Mouse (Mus musculus) bone marrow, adult 2 months (tissue): ENCODE measurements around the gene Gm42517. TPM values are rescaled to one million over a fixed set of nuclear protein-coding genes. Genes with fewer than 3 reads are reported as not detected.

Experiments
- H3K27ac ChIP-seq: fragments of 200-500 bp; 2 replicates; pipeline ENCODE4 v1.5.1; 2012; ENCODE audit warnings: low read depth, mild to moderate bottlenecking, control low read depth, inconsistent platforms, low read length; ENCODE audit not compliant: control insufficient read depth, poor library complexity, insufficient read depth
- H3K4me1 ChIP-seq: fragments of 200-500 bp; 2 replicates; pipeline ENCODE4 v1.6.1; 2011; ENCODE audit warnings: low read length; ENCODE audit not compliant: control insufficient read depth, insufficient read depth
- H3K4me3 ChIP-seq: fragments of 200-500 bp; replicated peaks from 2 replicates; pipeline ENCODE3; 2011; ENCODE audit warnings: mild to moderate bottlenecking, low read depth, low read length, control low read depth; ENCODE audit not compliant: control insufficient read depth
- CTCF ChIP-seq: fragments of 200-500 bp; IDR thresholded peaks from 2 replicates; pipeline ENCODE4 v1.5.1; 2011; ENCODE audit warnings: low read length, control low read depth; ENCODE audit not compliant: control insufficient read depth, insufficient read depth
- POLR2A ChIP-seq: fragments of 200-500 bp; IDR thresholded peaks from 2 replicates; pipeline ENCODE4 v1.6.1; 2011; ENCODE audit warnings: low read depth, mild to moderate bottlenecking, control low read depth, low read length, borderline replicate concordance; ENCODE audit not compliant: control insufficient read depth
- WGBS: fragments of 180-500 bp; shearing (Covaris S2); methylation state at CpG from one replicate; pipeline ENCODE4 v1.1.7; 2018; 5-methylcytosine and 5-hydroxymethylcytosine counted together
- polyA plus RNA-seq: library from polyadenylated mRNA; stranded (reverse); fragments of >200 nt; gene quantifications from 2 replicates; pipeline ENCODE4 v1.2.4, GENCODE M21; 2011; ENCODE audit warnings: low replicate concordance; ENCODE audit not compliant: missing spikeins, insufficient read depth, insufficient read length

Gm42517 gene
- polyA plus RNA-seq, 1 experiment = 3.5 TPM

GRCm38 (mm10) chr5:108366328-108366983 is 1.3 kb downstream of the Gm42517 start:
- TF ChIP-seq POLR2A (no peak), CTCF (no peak)
- 7% methylated on average over 60 of the region's 60 CpGs for WGBS
- Histone ChIP-seq H3K4me1 (no peaks in the 10 kb centered on the region), H3K4me3 (no peak overlapping the region), H3K27ac (no peak overlapping the region)

GRCm38 (mm10) chr5:108362330-108362729 is 5.4 kb downstream of the Gm42517 start:
- no peak for TF ChIP-seq POLR2A
- no peak for TF ChIP-seq CTCF
- Histone ChIP-seq H3K27ac (no peak overlapping the region), H3K4me1 (no peaks in the 10 kb centered on the region), H3K4me3 (no peak overlapping the region)
- WGBS = 45% methylated on average over 3 of the region's 3 CpGs

- TF ChIP-seq POLR2A (no peak), CTCF (no peak)
- Histone ChIP-seq H3K4me3 (no peak overlapping the region), H3K4me1 (no peaks in the 10 kb centered on the region), H3K27ac (no peak overlapping the region)
- 11% methylated on average over 4 of the region's 4 CpGs for WGBS
Observed at GRCm38 (mm10) chr5:108360211-108360610, 7.5 kb downstream of the Gm42517 start.

- H3K27ac ChIP-seq = no peak overlapping the region
- H3K4me3 ChIP-seq = no peak overlapping the region
- 84% methylated on average over 9 of the region's 9 CpGs for WGBS
- TF ChIP-seq CTCF (no peak), POLR2A (no peak)
- H3K4me1 ChIP-seq = no peaks in the 10 kb centered on the region
Observed at GRCm38 (mm10) chr5:108359491-108359890, 8.2 kb downstream of the Gm42517 start.

- H3K4me1 ChIP-seq = no peaks in the 10 kb centered on the region
- WGBS = 29% methylated on average over 1 of the region's 1 CpGs
- TF ChIP-seq CTCF (no peak), POLR2A (no peak)
- no peak overlapping the region for H3K27ac ChIP-seq
- H3K4me3 ChIP-seq = no peak overlapping the region
Observed at GRCm38 (mm10) chr5:108357862-108358261, 9.9 kb downstream of the Gm42517 start.

GRCm38 (mm10) chr5:108354056-108354455 is 13.7 kb downstream of the Gm42517 start:
- WGBS = 63% methylated on average over 2 of the region's 2 CpGs
- no peak for TF ChIP-seq POLR2A
- TF ChIP-seq CTCF = no peak
- no peak overlapping the region for H3K4me3 ChIP-seq
- H3K4me1 ChIP-seq = no peaks in the 10 kb centered on the region
- H3K27ac ChIP-seq = no peak overlapping the region

GRCm38 (mm10) chr5:108349511-108350148 is 18.1 kb downstream of the Gm42517 start:
- no peaks in the 10 kb centered on the region for H3K4me1 ChIP-seq
- TF ChIP-seq POLR2A (no peak), CTCF (no peak)
- 82% methylated on average over 9 of the region's 9 CpGs for WGBS
- no peak overlapping the region for H3K4me3 ChIP-seq
- H3K27ac ChIP-seq = no peak overlapping the region

GRCm38 (mm10) chr5:108347843-108348242 is 19.9 kb downstream of the Gm42517 start:
- WGBS = 66% methylated on average over 6 of the region's 6 CpGs
- Histone ChIP-seq H3K4me1 (no peaks in the 10 kb centered on the region), H3K4me3 (no peak overlapping the region), H3K27ac (no peak overlapping the region)
- no peak for TF ChIP-seq CTCF
- no peak for TF ChIP-seq POLR2A
